Mouse (Mus musculus): ENCODE measurements around the gene Trpm6.

- TF ChIP-seq CTCF (conservative IDR thresholded peaks at IDR 0.05; ENCODE audit: insufficient read depth, insufficient read length, low read depth, low read length), result no peak
- no peak for TF ChIP-seq POLR2A (IDR thresholded peaks at IDR 0.05; ENCODE audit: low read depth, low read length)
These were observed 155.7 kb downstream of the Trpm6 start for GRCm38 (mm10) chr19:18905511-18905910.
